Mouse (Mus musculus) brain, embryonic 14.5 days (tissue): Measurements from ENCODE around the gene Kcnip3.

Experiments used
- CTCF ChIP-seq: fragments of 200-500 bp; IDR thresholded peaks from 2 replicates; pipeline ENCODE4 v1.5.1; 2012; ENCODE audit warnings: inconsistent platforms, mild to moderate bottlenecking, moderate library complexity, borderline replicate concordance; ENCODE audit not compliant: insufficient read depth, insufficient read length; ENCODE audit errors: extremely low read depth
- POLR2A ChIP-seq: fragments of 200-500 bp; IDR thresholded peaks from 2 replicates; pipeline ENCODE4 v1.6.1; 2012; ENCODE audit warnings: mild to moderate bottlenecking, inconsistent platforms, borderline replicate concordance; ENCODE audit not compliant: poor library complexity, insufficient read depth, insufficient read length, severe bottlenecking; ENCODE audit errors: extremely low read depth

- TF ChIP-seq CTCF, result no peak
- TF ChIP-seq POLR2A, result no peak
Measured at GRCm38 (mm10) chr2:127517081-127517480, 4.8 kb downstream of the Kcnip3 start.
